Mouse (Mus musculus) CH12.LX (cell line): ENCODE results near the gene Gpr179. TPM values are rescaled to one million over a fixed set of nuclear protein-coding genes. Genes with fewer than 3 reads are reported as not detected.

Experiments
- DNase-seq: peaks from one replicate; pipeline ENCODE4 v3.0.0-alpha.2; 2013; ENCODE audit errors: extremely low read depth
- H3K27ac ChIP-seq: 2 replicates; pipeline ENCODE4 v1.5.1; 2012; ENCODE audit warnings: low read depth, mild to moderate bottlenecking, control low read depth, moderate library complexity; ENCODE audit not compliant: insufficient read depth
- H3K27me3 ChIP-seq: replicated peaks from 2 replicates; pipeline ENCODE3; 2012; ENCODE audit warnings: inconsistent platforms
- H3K36me3 ChIP-seq, 2 experiments: replicated peaks in 1 of 2; 2 replicates each; pipeline versions ENCODE3 to v1.6.1; 2012; ENCODE audit warnings: inconsistent platforms in 1 of 2, low read length in 1 of 2, mild to moderate bottlenecking in 1 of 2, mixed read lengths in 1 of 2, moderate library complexity in 1 of 2; ENCODE audit not compliant: control insufficient read depth in 1 of 2, insufficient read depth in 1 of 2
- H3K4me1 ChIP-seq, 2 experiments: 2 replicates each; pipeline ENCODE4 v1.6.1; 2012; ENCODE audit warnings: inconsistent platforms in 1 of 2, moderate library complexity in 1 of 2; ENCODE audit not compliant: insufficient read depth in 2 of 2, control insufficient read depth in 1 of 2
- H3K4me2 ChIP-seq: 2 replicates; pipeline ENCODE4 v1.6.1; 2012; ENCODE audit warnings: low read depth, mild to moderate bottlenecking, control low read depth; ENCODE audit not compliant: poor library complexity, insufficient read depth, severe bottlenecking
- H3K4me3 ChIP-seq, 3 experiments: fragments of 150-350 bp in 1 of 3; sonication (generic) in 1 of 3; replicated peaks in 1 of 3; 2 replicates each; pipeline versions ENCODE3 to v1.5.1; 2011 to 2012; ENCODE audit warnings: low read depth in 2 of 3, low read length in 2 of 3, mild to moderate bottlenecking in 2 of 3, moderate library complexity in 2 of 3, control low read depth in 1 of 3, improper control_type of control experiment in 1 of 3, inconsistent platforms in 1 of 3, mixed read lengths in 1 of 3; ENCODE audit not compliant: poor library complexity in 1 of 3
- H3K79me2 ChIP-seq: replicated peaks from 2 replicates; pipeline ENCODE4 v1.6.1; 2012; ENCODE audit warnings: mild to moderate bottlenecking, moderate library complexity; ENCODE audit not compliant: control insufficient read depth, poor library complexity, insufficient read depth, severe bottlenecking; ENCODE audit errors: extremely low read depth
- H3K9ac ChIP-seq: 2 replicates; pipeline ENCODE4 v1.6.1; 2012; ENCODE audit warnings: low read depth, mild to moderate bottlenecking, control low read depth, moderate library complexity; ENCODE audit not compliant: insufficient read depth
- H3K9me3 ChIP-seq: replicated peaks from 2 replicates; pipeline ENCODE3; 2012; ENCODE audit warnings: low read length, inconsistent platforms, mixed read lengths
- CHD2 ChIP-seq: IDR thresholded peaks from 2 replicates; pipeline ENCODE4 v1.6.1; 2011; ENCODE audit warnings: low read length, improper control_type of control experiment
- CTCF ChIP-seq, 2 experiments: IDR thresholded peaks in 1 of 2; conservative IDR thresholded peaks in 1 of 2; 2 replicates each; pipeline ENCODE4 v1.5.1; 2011 to 2012; ENCODE audit warnings: low read depth in 2 of 2, low read length in 2 of 2, improper control_type of control experiment in 1 of 2, inconsistent platforms in 1 of 2, mild to moderate bottlenecking in 1 of 2, moderate library complexity in 1 of 2
- E2F4 ChIP-seq: IDR thresholded peaks from 2 replicates; pipeline ENCODE4 v1.6.1; 2011; ENCODE audit warnings: low read depth, low read length, improper control_type of control experiment; ENCODE audit not compliant: insufficient replicate concordance
- GABPA ChIP-seq: IDR thresholded peaks from 2 replicates; pipeline ENCODE4 v1.6.1; 2012; ENCODE audit warnings: low read depth, low read length, improper control_type of control experiment, inconsistent platforms; ENCODE audit not compliant: insufficient replicate concordance
- HCFC1 ChIP-seq: IDR thresholded peaks from 2 replicates; pipeline ENCODE4 v1.6.1; 2012; ENCODE audit warnings: low read depth, mild to moderate bottlenecking, inconsistent platforms, low read length, improper control_type of control experiment
- JUND ChIP-seq: conservative IDR thresholded peaks from 2 replicates; pipeline ENCODE4 v1.6.1; 2011; ENCODE audit warnings: low read depth, low read length, improper control_type of control experiment
- KAT2A ChIP-seq: IDR thresholded peaks from 2 replicates; pipeline ENCODE4 v1.6.1; 2012; ENCODE audit warnings: low read length, improper control_type of control experiment, inconsistent platforms; ENCODE audit not compliant: insufficient replicate concordance
- MEF2A ChIP-seq: IDR thresholded peaks from 2 replicates; pipeline ENCODE4 v1.6.1; 2014; ENCODE audit warnings: low read depth, mild to moderate bottlenecking, inconsistent platforms, low read length, improper control_type of control experiment, borderline replicate concordance
- MXI1 ChIP-seq: IDR thresholded peaks from 2 replicates; pipeline ENCODE4 v1.6.1; 2011; ENCODE audit warnings: mild to moderate bottlenecking, low read depth, low read length, improper control_type of control experiment
- POLR2A ChIP-seq: IDR thresholded peaks from 2 replicates; pipeline ENCODE4 v1.6.1; 2011; ENCODE audit warnings: low read depth, mild to moderate bottlenecking, improper control_type of control experiment, low read length
- RCOR1 ChIP-seq: conservative IDR thresholded peaks from 2 replicates; pipeline ENCODE4 v1.6.1; 2012; ENCODE audit warnings: low read depth, mild to moderate bottlenecking, inconsistent platforms, low read length, improper control_type of control experiment
- TBP ChIP-seq: conservative IDR thresholded peaks from 2 replicates; pipeline ENCODE4 v1.6.1; 2011; ENCODE audit warnings: low read depth, low read length, improper control_type of control experiment
- UBTF ChIP-seq: IDR thresholded peaks from 2 replicates; pipeline ENCODE4 v1.6.1; 2012; ENCODE audit warnings: low read depth, mild to moderate bottlenecking, inconsistent platforms, low read length, improper control_type of control experiment, moderate library complexity
- ZC3H11A ChIP-seq: IDR thresholded peaks from 2 replicates; pipeline ENCODE4 v1.6.1; 2012; ENCODE audit warnings: low read depth, mild to moderate bottlenecking, inconsistent platforms, low read length, improper control_type of control experiment
- ZKSCAN1 ChIP-seq: IDR thresholded peaks from 2 replicates; pipeline ENCODE4 v1.6.1; 2012; ENCODE audit warnings: low read depth, inconsistent platforms, low read length, improper control_type of control experiment, borderline replicate concordance
- dilution Hi-C: fragments of 300-500 bp; cut with MboI; formaldehyde crosslinking; loops from 2 replicates; pipeline ENCODE4 v1.14.3; 2020; ENCODE audit warnings: low sequenced_read_pairs; ENCODE audit not compliant: extremely low pct_unique_long_range_greater_than_20kb, extremely low pct_ligation_motif_present
- in situ Hi-C: fragments of 300-500 bp; cut with MboI; formaldehyde crosslinking; loops from 3 replicates; pipeline ENCODE4 v1.14.3; 2019; ENCODE audit warnings: low sequenced_read_pairs, low pct_ligation_motif_present, low pct_unique_long_range_greater_than_20kb, mixed read lengths
- polyA plus RNA-seq: library from polyadenylated mRNA; unstranded; fragments of >175 nt; gene quantifications from 2 replicates; pipeline ENCODE4 v1.2.1, GENCODE M21; 2012; ENCODE audit warnings: low read depth; ENCODE audit not compliant: insufficient read length
- total RNA-seq, 2 experiments: library from RNA; depleted of rRNA; stranded (reverse); fragments of 300-350 nt in 1 of 2; fragments of >200 nt in 1 of 2; gene quantifications; 2 replicates each; pipeline ENCODE4 v1.2.3; 2012 to 2014

Gene Gpr179
- total and polyA plus RNA-seq, 3 experiments: 0.03 to 0.08 TPM; not detected in 1

- no peak for TF ChIP-seq MEF2A
- TF ChIP-seq JUND: no peak
- no peak for TF ChIP-seq GABPA
- TF ChIP-seq UBTF: no peak
- TF ChIP-seq POLR2A: no peak
- no peak for TF ChIP-seq ZKSCAN1
- no peak for TF ChIP-seq MXI1
- TF ChIP-seq HCFC1: no peak
- no peak for TF ChIP-seq KAT2A
- TF ChIP-seq TBP: no peak
- TF ChIP-seq ZC3H11A: no peak
- TF ChIP-seq, all 38 proteins: peak for 0
- Histone ChIP-seq H3K36me3 (no peaks in the 10 kb centered on the region), H3K4me3 (no peak overlapping the region), H3K27me3 (no peaks in the 10 kb centered on the region), H3K9ac (no peak overlapping the region), H3K4me1 (peaks cover 0 to 3% of the 10 kb centered on the region in 2 experiments; a peak in 1 of 4 replicates), H3K4me2 (no peak overlapping the region), H3K79me2 (no peaks in the 10 kb centered on the region), H3K9me3 (no peaks in the 10 kb centered on the region), H3K27ac (no peak overlapping the region)
- in situ Hi-C loops (loop anchor here (5.0 kb wide), 1 partner anchor 100 kb away; no protein-coding TSS in a partner anchor), dilution Hi-C loops (no loop called here)
- DNase-seq: no peak
Measured at GRCm38 (mm10) chr11:97302231-97302781, 49.6 kb downstream of the Gpr179 start.

GRCm38 (mm10) chr11:97301406-97301805, 50.5 kb downstream of the Gpr179 start:
- H3K36me3 ChIP-seq: no peaks in the 10 kb centered on the region
- dilution Hi-C loops (no loop called here), in situ Hi-C loops (loop anchor here (5.0 kb wide), 1 partner anchor 99 kb away; no protein-coding TSS in a partner anchor)
- H3K9ac ChIP-seq: no peak overlapping the region
- no peaks in the 10 kb centered on the region for H3K9me3 ChIP-seq
- no peak overlapping the region for H3K4me3 ChIP-seq
- H3K79me2 ChIP-seq: no peaks in the 10 kb centered on the region
- H3K27me3 ChIP-seq: no peaks in the 10 kb centered on the region
- H3K4me2 ChIP-seq: no peak overlapping the region
- no peak overlapping the region for H3K27ac ChIP-seq
- TF ChIP-seq MXI1: no peak
- TF ChIP-seq RCOR1: no peak
- TF ChIP-seq CTCF (conservative IDR thresholded peaks at IDR 0.05 in 1 of 2, IDR thresholded peaks at IDR 0.05 in 1 of 2; ENCODE audit: low read depth in 2 of 2, low read length in 2 of 2): no peak
- TF ChIP-seq E2F4: no peak
- no peak for TF ChIP-seq CHD2
- DNase-seq: no peak
- H3K4me1 ChIP-seq: peaks cover 0 to 3% of the 10 kb centered on the region in 2 experiments; a peak in 1 of 4 replicates
